Mouse (Mus musculus): ENCODE data around the gene Unc5c. TPM values are rescaled to one million over a fixed set of nuclear protein-coding genes. Genes with fewer than 3 reads are reported as not detected.
A peak's percentile ranks its signal among the peaks of the same experiment; 100 is the strongest.

Gene Unc5c
- polyA plus RNA-seq, 1 experiment from 2014 or later, result 10.3 TPM

GRCm38 (mm10) chr3:141583180-141583579, 118.2 kb downstream of the Unc5c start:
- H3K4me3 ChIP-seq, result no peak overlapping the region
- no peak for DNase-seq (ENCODE audit: low spot score)
- no peak overlapping the region for H3K27ac ChIP-seq (replicated peaks)
- H3K4me1 ChIP-seq, result peaks cover 26% of the 10 kb centered on the region
- no peaks in the 10 kb centered on the region for H3K9me3 ChIP-seq
- WGBS, result 96% methylated on average over 1 of the region's 1 CpGs
- H3K27me3 ChIP-seq (replicated peaks; ENCODE audit: low read depth, poor library complexity, severe bottlenecking), result peaks cover 55% of the 10 kb centered on the region
- H3K36me3 ChIP-seq (replicated peaks), result no peaks in the 10 kb centered on the region

- Histone ChIP-seq H3K4me3 (no peak overlapping the region), H3K36me3 (replicated peaks) (no peaks in the 10 kb centered on the region), H3K4me1 (peaks cover 8% of the 10 kb centered on the region; the same call in 1 of the 2 replicates), H3K27ac (replicated peaks) (no peak overlapping the region), H3K9me3 (no peaks in the 10 kb centered on the region), H3K27me3 (replicated peaks; ENCODE audit: low read depth, poor library complexity, severe bottlenecking) (peaks cover 53% of the 10 kb centered on the region)
- WGBS, result 73% methylated on average over 4 of the region's 4 CpGs
- no peak for DNase-seq (ENCODE audit: low spot score)
Observed at GRCm38 (mm10) chr3:141589392-141590012, 124.5 kb downstream of the Unc5c start.

DNA sequence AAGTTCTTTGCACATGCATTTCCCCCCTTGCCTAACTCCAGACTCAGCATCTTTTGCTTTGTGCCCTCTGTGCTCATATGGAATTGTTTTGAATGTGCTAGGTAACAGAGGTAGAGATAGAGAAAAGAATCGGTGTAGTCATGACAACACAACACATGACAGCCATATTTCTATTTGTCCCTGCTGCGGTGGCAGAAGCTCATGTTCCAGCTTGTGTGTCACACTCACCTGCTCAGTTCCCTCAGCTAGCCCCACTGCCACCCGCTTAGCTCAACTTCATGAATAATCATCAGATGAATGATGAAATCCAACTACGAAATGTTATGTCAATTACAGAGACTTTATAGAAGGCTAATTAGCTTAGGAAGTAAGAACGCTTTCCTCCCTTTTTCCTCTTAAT, 128.2 kb downstream of the Unc5c start:
- Histone ChIP-seq H3K27me3 (replicated peaks; ENCODE audit: low read depth, poor library complexity, severe bottlenecking) (peaks cover 15% of the 10 kb centered on the region), H3K4me3 (no peak overlapping the region), H3K36me3 (replicated peaks) (no peaks in the 10 kb centered on the region), H3K9me3 (no peaks in the 10 kb centered on the region), H3K4me1 (0 out of 2 replicates have a peak, but pooled peaks cover 2% of the 10 kb centered on the region), H3K27ac (replicated peaks) (no peak overlapping the region)
- WGBS, result 77% methylated on average over 5 of the region's 5 CpGs
- no peak for DNase-seq (ENCODE audit: low spot score)

- Histone ChIP-seq H3K4me3 (no peak overlapping the region), H3K27ac (replicated peaks) (no peak overlapping the region), H3K4me1 (no peaks in the 10 kb centered on the region), H3K27me3 (replicated peaks; ENCODE audit: low read depth, poor library complexity, severe bottlenecking) (peaks cover 11% of the 10 kb centered on the region), H3K36me3 (replicated peaks) (no peaks in the 10 kb centered on the region), H3K9me3 (no peaks in the 10 kb centered on the region)
- 86% methylated on average over 5 of the region's 5 CpGs for WGBS
- DNase-seq (ENCODE audit: low spot score), result no peak
Observed at GRCm38 (mm10) chr3:141594120-141594519, 129.1 kb downstream of the Unc5c start.

DNA sequence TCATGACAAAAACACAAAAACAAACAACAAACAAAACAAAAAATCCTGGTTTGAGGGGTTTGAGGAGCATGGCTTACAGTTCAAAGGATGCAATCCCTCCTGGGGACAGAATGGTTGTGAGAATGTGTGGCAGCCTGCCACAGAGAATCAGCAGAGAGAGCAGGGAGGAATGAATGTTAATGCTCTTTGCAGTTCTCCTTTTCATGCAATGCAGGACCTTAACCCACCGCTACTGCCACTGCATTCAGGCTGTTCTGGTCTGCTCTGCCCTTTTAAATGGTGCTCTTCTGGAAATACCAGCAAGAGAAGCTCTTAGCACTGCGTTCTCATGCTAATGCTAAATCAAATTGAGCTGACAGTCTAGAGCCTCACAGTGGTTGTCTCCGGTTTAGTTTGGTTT, 130.1 kb downstream of the Unc5c start:
- Histone ChIP-seq H3K27ac (replicated peaks) (no peak overlapping the region), H3K4me3 (no peak overlapping the region), H3K27me3 (replicated peaks; ENCODE audit: low read depth, poor library complexity, severe bottlenecking) (peaks cover 9% of the 10 kb centered on the region), H3K4me1 (peaks cover 6% of the 10 kb centered on the region), H3K36me3 (replicated peaks) (no peaks in the 10 kb centered on the region), H3K9me3 (no peaks in the 10 kb centered on the region)
- 43% methylated on average over 3 of the region's 3 CpGs for WGBS
- DNase-seq (ENCODE audit: low spot score), result no peak

- Histone ChIP-seq H3K27me3 (replicated peaks; ENCODE audit: low read depth, poor library complexity, severe bottlenecking) (no peaks in the 10 kb centered on the region), H3K4me3 (no peak overlapping the region), H3K4me1 (peaks cover 18% of the 10 kb centered on the region), H3K27ac (replicated peaks) (no peak overlapping the region), H3K9me3 (no peaks in the 10 kb centered on the region), H3K36me3 (replicated peaks) (no peaks in the 10 kb centered on the region)
- 76% methylated on average over 3 of the region's 3 CpGs for WGBS
- DNase-seq (ENCODE audit: low spot score), result no peak
Observed at GRCm38 (mm10) chr3:141596461-141596860, 131.4 kb downstream of the Unc5c start.

GRCm38 (mm10) chr3:141596881-141597280, 131.9 kb downstream of the Unc5c start:
- Histone ChIP-seq H3K9me3 (no peaks in the 10 kb centered on the region), H3K4me3 (no peak overlapping the region), H3K36me3 (replicated peaks) (no peaks in the 10 kb centered on the region), H3K27me3 (replicated peaks; ENCODE audit: low read depth, poor library complexity, severe bottlenecking) (no peaks in the 10 kb centered on the region), H3K27ac (replicated peaks) (no peak overlapping the region), H3K4me1 (peaks cover 21% of the 10 kb centered on the region)
- 62% methylated on average over 1 of the region's 1 CpGs for WGBS
- DNase-seq (ENCODE audit: low spot score), result no peak

GRCm38 (mm10) chr3:141597974-141598373, 133.0 kb downstream of the Unc5c start:
- Histone ChIP-seq H3K4me3 (no peak overlapping the region), H3K9me3 (no peaks in the 10 kb centered on the region), H3K27me3 (replicated peaks; ENCODE audit: low read depth, poor library complexity, severe bottlenecking) (no peaks in the 10 kb centered on the region), H3K36me3 (replicated peaks) (no peaks in the 10 kb centered on the region), H3K4me1 (peaks cover 21% of the 10 kb centered on the region), H3K27ac (replicated peaks) (no peak overlapping the region)
- no peak for DNase-seq (ENCODE audit: low spot score)
- 82% methylated on average over 2 of the region's 2 CpGs for WGBS

DNA sequence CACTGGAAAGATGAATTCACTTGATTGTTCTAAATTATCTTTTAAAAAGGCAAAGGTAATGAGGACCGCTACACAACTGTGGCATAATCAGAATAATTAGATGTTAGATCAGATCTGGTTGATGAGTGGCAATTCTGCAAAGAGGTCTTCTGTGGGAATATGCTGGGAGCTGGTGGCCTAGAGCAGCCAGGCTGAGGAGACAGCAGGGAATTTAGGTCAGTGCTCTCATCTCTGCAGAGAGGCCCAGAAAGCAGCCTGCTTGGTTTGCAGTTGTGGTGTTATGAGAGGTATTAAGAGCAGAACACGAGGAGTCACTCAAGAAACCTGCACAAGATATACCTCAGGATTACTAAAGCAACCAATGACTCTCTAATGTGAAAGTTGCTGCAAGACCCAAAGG, 133.9 kb downstream of the Unc5c start:
- H3K9me3 ChIP-seq, result no peaks in the 10 kb centered on the region
- H3K27ac ChIP-seq (replicated peaks), result no peak overlapping the region
- no peak overlapping the region for H3K4me3 ChIP-seq
- H3K36me3 ChIP-seq (replicated peaks), result no peaks in the 10 kb centered on the region
- H3K4me1 ChIP-seq, result peaks cover 21% of the 10 kb centered on the region
- H3K27me3 ChIP-seq (replicated peaks; ENCODE audit: low read depth, poor library complexity, severe bottlenecking), result no peaks in the 10 kb centered on the region
- 83% methylated on average over 2 of the region's 2 CpGs for WGBS
- no peak for DNase-seq (ENCODE audit: low spot score)

- 9% methylated on average over 6 of the region's 6 CpGs for WGBS
- Histone ChIP-seq H3K27me3 (replicated peaks; ENCODE audit: low read depth, poor library complexity, severe bottlenecking) (no peaks in the 10 kb centered on the region), H3K9me3 (no peaks in the 10 kb centered on the region), H3K36me3 (replicated peaks) (no peaks in the 10 kb centered on the region), H3K4me1 (peaks cover 21% of the 10 kb centered on the region), H3K4me3 (no peak overlapping the region), H3K27ac (replicated peaks) (0 out of 2 replicates have a peak overlapping the region, but pooled peaks have one; percentile 19)
- peak; percentile 47 for DNase-seq (ENCODE audit: low spot score)
Observed at GRCm38 (mm10) chr3:141601072-141601549, 136.1 kb downstream of the Unc5c start.

GRCm38 (mm10) chr3:141616718-141617117, 151.7 kb downstream of the Unc5c start:
- Histone ChIP-seq H3K9me3 (no peaks in the 10 kb centered on the region), H3K27ac (replicated peaks) (no peak overlapping the region), H3K4me3 (no peak overlapping the region), H3K36me3 (replicated peaks) (no peaks in the 10 kb centered on the region), H3K4me1 (0 out of 2 replicates have a peak, but pooled peaks cover 4% of the 10 kb centered on the region), H3K27me3 (replicated peaks; ENCODE audit: low read depth, poor library complexity, severe bottlenecking) (no peaks in the 10 kb centered on the region)
- DNase-seq (ENCODE audit: low spot score), result no peak
- WGBS, result 53% methylated on average over 1 of the region's 1 CpGs

- Histone ChIP-seq H3K9me3 (no peaks in the 10 kb centered on the region), H3K4me1 (0 out of 2 replicates have a peak, but pooled peaks cover 4% of the 10 kb centered on the region), H3K4me3 (no peak overlapping the region), H3K27ac (replicated peaks) (no peak overlapping the region), H3K36me3 (replicated peaks) (no peaks in the 10 kb centered on the region), H3K27me3 (replicated peaks; ENCODE audit: low read depth, poor library complexity, severe bottlenecking) (no peaks in the 10 kb centered on the region)
- DNase-seq (ENCODE audit: low spot score), result no peak
- WGBS, result 51% methylated on average over 1 of the region's 1 CpGs
Observed at GRCm38 (mm10) chr3:141618675-141619074, 153.7 kb downstream of the Unc5c start.

- Histone ChIP-seq H3K27ac (replicated peaks) (no peak overlapping the region), H3K4me3 (no peak overlapping the region), H3K9me3 (no peaks in the 10 kb centered on the region), H3K27me3 (replicated peaks; ENCODE audit: low read depth, poor library complexity, severe bottlenecking) (no peaks in the 10 kb centered on the region), H3K4me1 (0 out of 2 replicates have a peak, but pooled peaks cover 4% of the 10 kb centered on the region), H3K36me3 (replicated peaks) (no peaks in the 10 kb centered on the region)
- no peak for DNase-seq (ENCODE audit: low spot score)
- 83% methylated on average over 1 of the region's 1 CpGs for WGBS
Observed at GRCm38 (mm10) chr3:141621496-141621895, 156.5 kb downstream of the Unc5c start.

Data from embryonic facial prominence, embryonic 10.5 days (tissue).